Mouse (Mus musculus): ENCODE results near the gene AW011738.

- no peak for TF ChIP-seq CTCF (conservative IDR thresholded peaks at IDR 0.05; ENCODE audit: low read length)
- TF ChIP-seq NANOG (IDR thresholded peaks at IDR 0.05; ENCODE audit: borderline replicate concordance, low read length), result no peak
- no peak for TF ChIP-seq POU5F1 (IDR thresholded peaks at IDR 0.05; ENCODE audit: borderline replicate concordance, low read length)
Measured at GRCm38 (mm10) chr4:156254361-156255077, 51.4 kb downstream of the AW011738 start.

Measured in E14TG2a.4 (cell line).